Mouse (Mus musculus) liver, postnatal 0 days (tissue): ENCODE data around the gene Rgs14.

Experiments
- CTCF ChIP-seq: sonication (generic); IDR thresholded peaks from 2 replicates; pipeline ENCODE4 v1.5.1; 2016; ENCODE audit warnings: antibody characterized with exemption, low read depth
- EP300 ChIP-seq: IDR thresholded peaks from 2 replicates; pipeline ENCODE4 v1.6.1; 2016; ENCODE audit warnings: antibody characterized with exemption, low read depth, mild to moderate bottlenecking

GRCm38 (mm10) chr13:55412643-55413307 lies 43.2 kb downstream of the Rgs14 start:
- TF ChIP-seq EP300 (no peak), CTCF (peak; percentile 29)
